In the genomic region with DNA sequence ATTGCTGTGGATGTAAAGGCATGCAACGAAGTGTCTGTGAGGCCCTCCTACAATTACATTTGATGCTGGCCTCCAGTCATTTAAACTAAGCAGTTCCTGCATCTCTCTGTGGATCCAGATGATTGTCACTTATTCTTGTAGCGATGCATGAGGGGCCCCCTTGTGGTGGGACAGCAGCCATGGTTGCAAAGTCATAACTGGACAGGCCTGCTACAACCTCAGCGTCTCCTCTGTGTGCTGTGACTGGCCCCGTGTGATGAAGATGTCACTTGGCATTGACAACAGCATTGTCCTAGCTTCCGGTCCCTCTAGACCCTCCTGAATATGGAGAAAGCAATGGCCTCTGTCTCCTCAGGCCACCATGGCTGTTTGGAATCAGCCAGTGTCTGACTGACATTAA, we compare ENCODE assay signal across 8 mouse cellular contexts.
DNase-seq lines count a peak whose midpoint lies in the region; ATAC-seq lines count a peak whose summit lies in the region.

No protein-coding gene starts in this region.

- H3K4me3 ChIP-seq in kidney, embryonic 15.5 days (replicated peaks), result no peak overlapping the region
- H3K4me3 ChIP-seq in midbrain, embryonic 16.5 days (ENCODE audit: low read depth, low read length), result no peak overlapping the region

- no peak overlapping the region for H3K4me2 ChIP-seq in kidney, embryonic 15.5 days
- no peak overlapping the region for H3K4me2 ChIP-seq in midbrain, embryonic 16.5 days (ENCODE audit: low read length)

- peak; percentile 54 for DNase-seq in kidney, adult 11 months
- peak; percentile 59 for DNase-seq in Muller cell, postnatal 12 days (ENCODE audit: inconsistent ontology term)
- DNase-seq in cerebellum, adult 9-10 months, result peak; percentile 81
- peak; percentile 34 to 44 for DNase-seq in layer of hippocampus, adult 8-10 months (ENCODE audit: low spot score in 2 of 2)
- DNase-seq in thymus, postnatal 25 days, result peak; percentile 16

- no peak overlapping the region for H3K9ac ChIP-seq in kidney, embryonic 15.5 days
- no peak overlapping the region for H3K9ac ChIP-seq in midbrain, embryonic 16.5 days (ENCODE audit: low read depth, low read length)

- H3K27me3 ChIP-seq in kidney, embryonic 15.5 days, result no peaks in the 10 kb centered on the region
- no peaks in the 10 kb centered on the region for H3K27me3 ChIP-seq in midbrain, embryonic 16.5 days (ENCODE audit: control insufficient read depth, insufficient read depth, low read depth, low read length)

- 91% methylated on average over 5 of the region's 5 CpGs for WGBS in kidney, embryonic 15.5 days
- 57% methylated on average over 5 of the region's 5 CpGs for WGBS in midbrain, embryonic 16.5 days

- H3K4me1 ChIP-seq in kidney, embryonic 15.5 days, result peaks cover 15% of the 10 kb centered on the region
- H3K4me1 ChIP-seq in midbrain, embryonic 16.5 days (ENCODE audit: control insufficient read depth, insufficient read depth, low read length), result peaks cover 14% of the 10 kb centered on the region

- H3K27ac ChIP-seq in kidney, embryonic 15.5 days, result no peak overlapping the region
- H3K27ac ChIP-seq in midbrain, embryonic 16.5 days (ENCODE audit: low read length), result no peak overlapping the region

- peaks cover 42% of the 10 kb centered on the region for H3K36me3 ChIP-seq in kidney, embryonic 15.5 days
- peaks cover 2% of the 10 kb centered on the region for H3K36me3 ChIP-seq in midbrain, embryonic 16.5 days (ENCODE audit: control insufficient read depth, insufficient read depth, low read length)

- H3K9me3 ChIP-seq in kidney, embryonic 15.5 days (replicated peaks), result no peaks in the 10 kb centered on the region
- no peaks in the 10 kb centered on the region for H3K9me3 ChIP-seq in midbrain, embryonic 16.5 days (replicated peaks; ENCODE audit: control insufficient read depth, low read length, poor library complexity, severe bottlenecking)

- ATAC-seq in kidney, embryonic 15.5 days (replicated peaks; ENCODE audit: low FRiP score), result no peak
- ATAC-seq in granulocyte monocyte progenitor cell, adult 5-6 weeks (replicated peaks; ENCODE audit: poor library complexity, severe bottlenecking), result peak; percentile 58
- ATAC-seq in midbrain, embryonic 16.5 days, result peak; percentile 23; the same call in 1 of the 2 replicates

Comparison
In these comparisons a context has a peak if more than half of its experiments do, and no peak if none do; other contexts are left out.
1. DNase-seq: peak in every context shown above with its lines; median percentile 81 in cerebellum, adult 9-10 months; 59 in Muller cell, postnatal 12 days; 54 in kidney, adult 11 months; 39 in layer of hippocampus, adult 8-10 months; 16 in thymus, postnatal 25 days.